Mouse (Mus musculus): ENCODE data around the gene Snx30.

DNA sequence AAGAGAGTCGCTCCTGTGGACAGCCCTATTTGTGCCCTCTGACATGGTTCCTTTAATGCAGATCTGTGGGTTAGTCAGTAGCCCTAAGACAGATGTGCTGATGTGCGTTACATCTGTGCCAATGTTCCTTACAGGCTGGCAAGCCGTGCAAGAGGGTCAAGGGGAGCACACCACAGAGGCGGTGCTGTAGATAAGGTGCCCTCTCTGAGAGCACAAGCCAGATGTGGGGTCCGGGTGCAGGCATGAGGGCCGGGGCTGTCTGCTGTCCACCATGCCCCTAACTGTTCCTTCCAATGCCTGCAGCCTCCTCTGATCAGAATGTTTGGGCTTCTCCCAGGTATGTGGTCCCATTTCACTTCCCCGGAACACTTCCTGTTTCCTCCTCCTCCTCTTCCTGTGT lies 40.7 kb upstream of the Snx30 start:
- TF ChIP-seq CTCF (conservative IDR thresholded peaks at IDR 0.05; ENCODE audit: low read length) (no peak), POU5F1 (IDR thresholded peaks at IDR 0.05; ENCODE audit: borderline replicate concordance, low read length) (no peak)

All from E14TG2a.4 (cell line).